Mouse (Mus musculus) embryo, embryonic 11 days (tissue): ENCODE results near the gene Grap.
"Not testable (repeated sequence)": the region's sequence is repeated elsewhere in the genome, so short reads cannot be mapped to it uniquely, and the experiment has no call there.

Source experiments
- DNase-seq: peaks from one replicate; pipeline ENCODE4 v3.0.0-alpha.2; 2015

Grap gene

DNA sequence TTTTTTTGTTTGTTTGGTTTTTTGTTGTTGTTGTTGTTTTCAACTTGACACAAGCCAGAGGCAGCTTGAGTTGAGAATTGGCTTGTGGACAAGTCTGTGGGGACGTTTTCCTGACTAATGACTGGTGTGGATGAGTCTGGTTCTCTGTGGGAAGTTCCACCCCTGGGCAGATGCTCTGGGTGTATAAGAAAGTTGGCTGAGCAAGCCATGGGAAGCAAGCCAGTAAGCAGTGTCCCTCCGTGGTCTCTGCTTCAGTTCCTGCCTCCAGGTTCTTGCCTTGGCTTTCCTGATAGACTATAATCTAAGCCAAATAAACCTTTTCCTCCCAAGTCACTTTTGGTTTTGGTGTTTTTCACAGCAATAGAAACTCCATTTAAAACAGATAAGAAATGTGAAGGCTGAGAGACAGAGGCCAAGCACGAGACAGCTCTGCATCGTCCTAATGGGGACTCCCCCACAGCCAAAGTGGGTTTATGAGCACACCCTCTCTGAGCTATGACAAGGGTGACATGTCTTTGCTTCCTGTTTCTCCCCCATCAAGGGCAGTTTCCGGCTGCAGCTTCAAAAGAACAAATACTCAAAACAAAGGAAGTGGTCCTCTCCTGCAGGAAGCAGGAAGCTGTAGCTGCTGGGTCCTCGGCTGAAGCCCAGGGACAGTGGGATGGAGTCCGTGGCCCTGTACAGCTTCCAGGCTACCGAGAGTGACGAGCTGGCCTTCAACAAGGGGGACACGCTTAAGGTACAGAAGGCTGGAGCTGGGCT, at the start of gene Grap:
Gene Grap, plus strand, starts transcription at position 580 of the 762 bp plus-strand sequence.
- no peak for DNase-seq

DNA sequence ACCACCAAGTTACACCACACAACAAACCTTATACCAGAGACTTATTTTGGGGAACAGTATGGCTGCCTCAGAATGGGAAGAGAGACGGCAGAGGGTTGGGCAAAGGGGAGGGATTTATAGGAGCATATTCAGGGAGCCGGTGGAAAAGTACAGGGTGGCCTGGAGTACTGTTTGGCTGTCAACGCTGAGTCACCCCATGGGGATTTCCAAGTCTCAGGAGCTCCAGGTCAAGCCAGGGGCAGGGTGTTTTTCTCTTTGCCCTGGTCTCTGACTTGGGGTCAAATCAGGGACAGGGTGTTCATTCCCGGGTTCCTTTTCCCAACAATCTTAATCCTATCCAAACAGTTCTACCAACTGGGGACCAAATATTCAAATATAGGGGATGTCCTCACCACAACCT, 45.0 kb upstream of the Grap start:
- DNase-seq: no peak

DNA sequence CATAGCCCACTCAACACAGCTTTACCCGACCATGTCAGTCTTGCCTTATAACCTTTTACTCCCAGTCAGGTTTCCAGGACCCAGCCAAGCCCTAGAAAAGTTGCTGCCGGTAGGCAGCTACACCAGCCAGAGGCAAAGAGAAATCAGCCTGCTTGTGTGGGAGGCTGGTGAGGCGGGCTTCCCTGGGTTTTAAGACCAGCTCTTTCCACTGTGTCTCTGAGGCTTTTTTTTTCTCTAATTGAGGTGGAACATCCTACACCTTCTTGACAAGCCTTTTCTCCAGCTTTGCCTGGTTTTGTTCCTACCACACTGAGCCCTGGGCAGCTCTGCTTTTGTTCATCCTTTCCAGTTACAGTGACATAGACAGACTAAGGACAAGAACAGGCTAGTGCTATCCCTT, 41.9 kb upstream of the Grap start:
- DNase-seq: no peak

DNA sequence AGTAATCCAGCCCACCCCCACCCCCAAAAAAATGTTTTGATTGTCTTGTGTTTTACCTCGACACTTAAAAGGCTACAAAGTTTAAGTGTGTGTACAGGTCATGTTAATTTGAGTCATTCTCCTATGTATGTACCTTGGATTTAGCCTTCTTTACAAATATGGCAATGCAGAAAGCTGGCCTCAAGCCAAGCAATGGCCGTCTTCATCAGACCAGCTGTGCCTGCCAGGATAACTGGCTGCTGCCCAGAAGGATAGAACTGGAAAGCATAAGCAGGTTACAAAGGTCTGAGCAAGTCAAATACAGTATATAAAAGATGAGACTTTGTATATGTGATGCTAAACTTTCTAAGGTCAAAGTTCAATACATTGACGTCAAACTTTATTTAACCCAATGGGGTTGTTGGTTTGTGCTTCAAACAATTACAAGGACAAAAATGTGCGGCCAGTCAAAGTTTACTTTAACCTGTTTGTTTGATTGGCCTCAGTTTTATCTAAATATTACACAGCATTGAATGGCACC, 40.9 kb upstream of the Grap start:
- no peak for DNase-seq

DNA sequence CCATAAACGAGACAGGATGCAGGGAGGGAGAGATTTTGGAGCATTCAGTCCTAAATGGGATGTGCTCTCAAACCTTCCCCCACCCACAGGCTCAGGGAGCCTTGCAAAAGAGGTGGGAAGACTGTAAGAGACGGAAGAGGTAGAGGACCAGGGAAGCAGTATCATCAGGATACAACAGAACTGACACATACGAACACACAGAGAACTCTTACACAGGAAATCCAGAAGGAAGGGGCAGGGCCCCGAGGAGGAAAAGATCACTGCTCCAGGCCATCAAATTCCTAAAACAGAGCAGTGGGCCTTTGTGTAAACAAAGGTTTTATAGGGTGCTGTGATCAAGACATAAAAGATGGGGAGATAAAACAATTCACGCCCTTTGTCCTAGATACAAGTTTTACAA, 38.7 kb upstream of the Grap start:
- no peak for DNase-seq

DNA sequence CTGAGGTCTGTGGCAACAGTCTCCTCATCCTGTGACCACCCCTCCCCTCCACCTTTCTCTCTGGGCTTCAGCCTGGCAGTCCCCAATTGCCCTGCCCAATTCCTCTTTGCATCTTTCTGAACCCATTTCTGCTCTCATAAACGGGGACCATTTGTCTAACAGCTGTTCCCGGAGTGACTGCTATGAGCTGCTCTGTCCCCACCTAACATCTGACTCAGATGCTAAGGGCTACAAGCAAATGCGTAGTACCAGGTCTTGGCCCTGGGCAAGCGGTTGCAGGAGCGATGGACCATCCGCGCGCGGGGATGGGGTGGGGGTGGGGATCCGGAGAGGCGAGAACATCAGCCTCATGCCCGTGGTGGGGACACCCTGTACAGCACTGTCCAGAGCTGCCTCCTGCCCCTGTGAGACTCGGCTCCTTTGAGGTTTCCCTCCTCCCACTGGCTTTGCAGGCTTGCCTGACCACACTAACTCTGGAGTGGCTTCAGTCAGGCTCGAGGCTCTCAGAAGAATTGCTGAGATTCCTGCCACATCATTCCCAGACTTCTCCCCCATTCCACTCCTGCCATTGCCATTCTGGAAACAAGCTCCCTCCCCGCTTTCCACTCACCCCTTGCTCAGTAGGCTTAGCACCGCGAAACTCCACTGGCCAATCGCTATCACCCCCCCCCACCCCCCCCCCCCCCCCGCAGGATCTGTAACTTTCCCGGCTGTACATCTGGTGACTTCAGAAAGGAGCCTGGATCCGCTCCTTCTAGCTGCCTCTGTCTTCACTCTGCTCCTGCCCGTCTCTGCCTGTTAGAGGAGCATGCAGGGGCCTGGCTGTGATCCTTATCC, 37.2 kb upstream of the Grap start:
- DNase-seq: peak; percentile 45

DNA sequence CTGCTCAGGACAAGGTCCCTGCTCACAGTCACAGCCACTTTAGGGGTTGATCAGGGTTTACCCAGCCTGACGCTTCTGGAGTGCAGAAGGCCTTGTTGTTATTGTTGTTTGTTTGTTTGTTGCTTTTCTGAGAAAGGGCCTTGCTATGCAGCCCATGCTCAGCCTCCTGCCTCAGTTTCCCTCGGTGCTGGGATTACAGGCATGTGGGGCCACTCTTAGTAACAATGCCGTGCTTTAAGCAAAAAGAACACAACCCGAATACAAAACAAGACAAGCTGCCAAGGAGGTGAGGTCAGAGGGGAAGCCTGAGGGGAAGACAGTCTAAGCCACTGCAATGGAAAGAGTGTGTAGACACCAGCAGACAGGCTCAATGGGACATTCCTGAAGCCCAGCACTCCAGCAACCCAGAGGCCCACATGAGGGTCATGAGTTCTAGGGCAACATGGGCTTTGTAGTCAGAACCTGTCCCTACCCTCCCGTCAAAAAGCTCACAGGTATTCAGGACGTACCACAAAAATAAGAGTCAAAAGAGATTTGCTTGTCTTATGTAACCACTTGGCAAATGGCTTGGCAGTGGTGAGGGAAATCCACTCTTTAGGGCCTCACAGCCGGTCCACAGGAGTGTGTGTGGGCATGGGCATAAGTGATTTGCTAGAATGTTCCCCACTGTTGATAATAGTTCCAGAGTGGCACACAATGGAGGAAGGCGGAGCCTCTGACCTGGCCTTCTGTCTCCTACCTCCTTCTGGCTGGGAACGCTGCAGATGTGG, 36.4 kb upstream of the Grap start:
- no peak for DNase-seq

DNA sequence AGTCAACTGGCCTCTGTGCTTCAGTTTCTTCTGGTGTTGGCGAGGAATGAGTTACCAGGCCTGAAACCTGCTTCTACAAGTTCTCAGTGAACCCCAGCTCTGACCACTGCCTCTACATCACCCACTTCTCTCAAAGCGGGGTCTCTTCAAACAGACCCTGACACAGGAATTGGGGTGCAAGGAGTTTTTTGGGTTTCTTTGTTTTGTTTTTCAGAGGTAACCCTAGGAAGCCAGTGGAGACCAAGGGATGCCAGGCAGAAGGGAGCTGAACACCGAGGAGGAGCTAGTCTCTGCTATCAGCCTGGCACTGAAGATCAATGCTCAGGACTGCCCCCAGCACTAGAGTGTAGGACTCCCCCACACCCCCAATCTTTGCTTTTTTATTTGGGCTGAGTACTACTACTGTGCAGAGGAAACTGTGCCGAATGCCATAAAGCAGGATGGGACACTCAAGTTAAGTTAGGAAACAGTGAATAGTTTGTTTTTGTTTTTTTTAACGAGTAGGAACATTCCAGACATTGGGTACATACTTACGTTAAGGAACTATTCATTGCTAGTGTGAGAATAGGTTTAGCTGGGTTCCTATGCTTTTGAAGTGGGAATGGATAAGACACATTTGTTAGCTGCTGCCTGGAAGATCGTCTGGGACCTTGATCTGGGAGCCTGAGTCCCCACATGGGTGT, 35.6 kb upstream of the Grap start:
- no peak for DNase-seq

DNA sequence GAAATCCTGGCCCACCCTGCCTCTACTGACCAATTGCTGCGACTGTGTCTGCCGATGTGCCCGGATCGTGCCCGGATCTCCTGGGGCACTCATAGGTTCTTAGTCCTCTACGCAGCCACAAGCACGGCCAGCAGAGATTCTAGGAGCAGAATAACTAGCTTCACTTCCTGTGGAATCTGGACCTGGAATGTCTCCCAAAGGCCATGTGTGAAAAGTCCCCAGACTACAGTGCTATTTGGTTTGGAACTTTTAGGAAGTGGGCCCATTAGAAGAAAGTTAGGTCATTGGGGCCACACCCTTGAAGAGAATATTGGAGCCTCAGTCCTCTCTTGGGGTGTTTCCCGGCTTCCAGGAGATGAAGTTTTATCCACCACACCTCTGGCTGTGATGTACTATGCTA, 34.9 kb upstream of the Grap start:
- no peak for DNase-seq

DNA sequence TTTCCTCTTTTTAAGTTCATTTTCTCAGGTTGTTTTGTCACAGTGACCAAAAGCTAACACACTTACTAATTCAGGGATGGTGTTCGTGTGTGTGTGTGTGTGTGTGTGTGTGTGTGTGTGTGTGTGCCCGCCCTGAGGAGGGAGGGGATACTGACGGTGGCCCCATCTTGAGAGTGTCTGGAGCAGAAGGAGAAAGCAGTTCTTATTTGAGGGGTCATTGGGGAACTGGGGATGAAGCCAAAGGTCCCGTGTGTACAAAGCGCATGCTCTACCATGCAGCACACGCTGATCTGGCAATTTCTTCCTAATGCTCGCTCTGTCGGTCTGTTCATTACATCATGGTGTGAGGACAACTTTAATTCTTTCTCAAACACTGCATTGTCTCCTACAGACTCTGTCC, 34.5 kb upstream of the Grap start:
- no peak for DNase-seq

DNA sequence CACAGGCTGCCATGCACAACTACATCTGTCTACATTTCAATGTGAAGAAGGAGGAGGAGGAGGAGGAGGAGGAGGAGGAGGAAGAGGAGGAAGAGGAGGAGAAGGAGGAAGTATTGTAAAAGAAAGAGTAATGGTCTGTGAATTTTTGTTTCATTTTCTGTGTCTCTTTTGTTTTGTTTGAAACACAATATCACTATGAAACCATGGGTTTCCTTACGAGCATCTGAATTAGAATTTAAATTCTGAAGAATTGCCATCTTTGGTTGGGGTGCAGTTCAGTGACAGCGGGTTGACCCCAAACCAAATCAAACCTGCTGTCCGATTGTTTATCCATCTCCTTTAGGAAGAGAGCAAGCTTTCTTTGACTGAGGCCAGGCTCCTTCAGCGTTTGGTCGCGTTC, 33.7 kb upstream of the Grap start:
- no peak for DNase-seq

DNA sequence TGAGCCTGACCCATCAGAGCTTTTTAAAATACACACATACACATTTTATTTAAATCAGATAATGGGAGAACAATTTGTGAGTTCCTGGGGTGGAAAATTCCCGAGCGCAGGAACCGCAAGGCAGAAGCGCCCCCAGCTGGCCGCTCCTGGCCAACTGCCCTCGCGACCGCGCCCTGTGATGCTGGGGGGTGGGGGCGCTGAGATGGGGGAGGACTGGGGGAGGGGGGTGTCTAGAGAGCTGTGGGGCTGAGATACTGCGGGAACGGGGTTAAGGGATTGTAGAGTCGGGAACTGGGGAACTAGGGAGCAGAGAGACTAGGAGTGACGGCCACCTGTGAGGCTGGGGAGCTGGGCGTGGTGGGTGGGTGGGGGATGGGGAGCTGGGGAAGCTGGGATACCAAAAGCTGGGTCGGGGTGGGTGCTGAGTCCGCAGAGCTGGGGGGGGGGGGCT, 33.2 kb upstream of the Grap start:
- DNase-seq: peak; percentile 86

DNA sequence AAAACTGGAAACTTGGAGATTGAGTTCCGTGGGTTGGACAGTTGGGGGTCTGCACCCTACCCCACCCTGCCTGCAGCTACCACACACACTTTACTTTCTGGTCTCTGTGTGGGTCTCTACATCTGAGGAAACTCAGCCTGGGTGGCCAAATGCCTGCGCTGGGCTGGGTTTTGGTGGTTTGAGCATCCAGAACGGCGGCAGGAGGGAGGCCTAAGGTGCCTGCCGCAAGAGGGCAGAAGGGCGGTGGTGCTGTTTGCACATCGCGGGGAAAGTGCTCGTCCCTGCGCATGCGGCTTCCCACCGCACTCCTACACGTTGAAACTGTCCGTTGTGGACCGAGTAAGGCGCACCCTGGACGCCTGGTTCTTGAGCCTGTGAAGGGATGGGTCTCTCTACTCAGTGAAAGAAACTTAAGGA, 32.8 kb upstream of the Grap start:
- peak; percentile 90 for DNase-seq

DNA sequence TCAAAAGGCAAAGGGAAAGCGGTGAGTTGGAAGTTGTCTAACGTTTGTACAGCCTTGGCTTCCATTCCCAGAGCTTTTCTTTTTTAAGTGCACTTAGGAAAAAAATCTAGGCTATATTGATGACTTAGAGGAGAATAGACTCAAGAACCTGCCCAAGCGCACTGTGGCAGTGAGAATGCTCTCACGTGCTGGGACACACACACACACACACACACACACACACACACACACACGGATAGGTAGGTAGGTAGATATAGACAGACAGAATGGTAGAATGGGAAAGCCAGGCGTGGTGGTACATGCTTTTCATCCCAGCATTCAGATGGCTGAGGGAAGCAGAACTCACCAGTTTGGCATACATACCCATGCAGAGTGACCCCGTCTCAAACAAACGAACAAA, 32.3 kb upstream of the Grap start:
- DNase-seq: no peak

DNA sequence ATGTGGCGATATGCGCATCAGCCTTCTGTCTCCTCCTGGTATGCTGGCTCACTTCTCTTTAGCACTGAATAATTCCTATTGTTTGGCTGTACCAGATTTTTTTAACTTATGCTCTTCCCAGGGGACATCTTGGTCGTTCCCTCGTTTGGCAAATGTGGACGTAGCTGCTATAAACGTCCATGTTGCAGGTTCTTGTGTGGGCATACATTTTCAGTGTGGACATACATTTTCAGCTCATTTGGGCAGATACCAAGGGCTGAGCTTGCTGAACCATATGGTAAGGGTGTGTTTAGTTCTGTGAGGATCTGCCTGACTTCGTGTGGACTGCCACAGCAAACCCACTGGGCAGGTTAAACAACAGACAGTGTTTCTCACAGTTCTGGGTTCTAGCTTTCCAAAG, 27.9 kb upstream of the Grap start:
- DNase-seq: no peak

DNA sequence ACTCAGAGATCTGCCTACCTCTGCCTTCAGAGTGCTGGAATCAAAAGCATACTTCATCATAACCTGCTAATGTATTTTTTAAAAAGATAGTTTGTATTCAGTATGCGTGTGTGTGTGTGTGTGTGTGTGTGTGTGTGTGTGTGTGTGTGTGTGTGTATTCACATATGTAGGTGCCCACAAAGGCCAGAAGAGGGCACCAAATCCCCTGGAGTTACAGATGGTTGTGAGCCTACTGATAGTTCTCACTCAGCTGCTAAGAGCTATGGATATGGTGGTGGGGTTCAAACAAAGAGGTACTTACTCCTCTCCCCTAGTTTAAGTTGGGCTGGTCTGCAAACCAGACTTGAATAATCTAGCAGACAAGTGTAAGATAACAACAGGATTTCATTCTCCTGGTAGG, 26.6 kb upstream of the Grap start:
- no peak for DNase-seq

DNA sequence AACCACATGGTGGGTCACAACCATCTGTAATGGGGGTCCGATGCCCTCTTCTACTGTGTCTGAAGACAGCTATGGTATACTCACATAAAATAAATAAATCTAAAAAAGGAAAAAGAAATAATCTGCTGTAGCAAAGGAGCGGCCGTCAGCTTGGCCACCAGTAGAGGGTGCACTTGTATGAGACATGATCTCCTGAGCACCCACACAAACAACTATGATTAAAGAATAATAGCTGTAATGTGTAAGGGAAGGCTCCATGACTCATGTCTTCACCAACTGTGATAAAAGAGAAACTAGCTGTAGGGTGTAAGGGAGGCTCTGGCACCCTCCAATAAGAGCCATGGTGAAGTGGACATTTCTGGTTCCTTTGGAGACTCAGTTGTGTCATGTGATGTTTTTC, 23.4 kb upstream of the Grap start:
- peak; percentile 45 for DNase-seq

DNA sequence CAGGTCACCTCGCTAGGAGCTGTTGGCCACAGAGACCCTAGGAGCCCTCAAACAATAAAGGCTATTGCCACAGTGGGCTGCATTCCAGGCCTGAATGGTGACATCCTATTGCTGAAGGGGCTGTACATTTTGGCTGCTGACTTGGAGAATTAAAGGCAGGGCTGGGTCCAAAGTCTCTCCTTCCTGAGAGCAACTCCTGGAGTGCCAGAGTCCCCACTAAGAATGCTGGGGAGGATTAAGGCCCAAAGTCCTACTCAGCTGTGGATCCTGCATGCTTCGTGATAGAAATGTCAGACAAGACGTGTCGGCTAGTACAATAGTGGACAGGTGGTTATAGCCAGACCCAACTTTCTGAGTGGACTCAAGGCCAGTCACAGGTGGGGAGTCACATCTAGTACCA, 16.8 kb upstream of the Grap start:
- not testable (repeated sequence) for DNase-seq

DNA sequence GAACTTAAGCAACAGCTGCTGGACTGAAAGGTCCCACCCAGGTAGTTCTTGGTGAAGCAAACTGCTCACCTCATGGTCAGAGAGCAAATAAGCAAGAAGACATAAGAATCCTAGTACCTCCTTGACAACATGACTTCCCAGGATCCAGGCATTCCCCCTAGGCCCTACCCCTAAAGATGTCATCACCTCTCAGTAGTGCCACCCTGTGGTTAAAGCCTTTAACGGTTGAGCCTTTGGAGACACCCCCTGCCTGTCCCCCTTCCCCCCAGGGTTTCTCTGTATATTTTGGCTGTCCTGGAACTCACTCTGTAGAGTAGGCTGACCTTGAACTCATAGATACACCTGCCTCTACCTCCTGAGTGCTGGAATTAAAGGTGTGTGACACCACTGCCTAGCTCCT, 15.7 kb upstream of the Grap start:
- DNase-seq: no peak

DNA sequence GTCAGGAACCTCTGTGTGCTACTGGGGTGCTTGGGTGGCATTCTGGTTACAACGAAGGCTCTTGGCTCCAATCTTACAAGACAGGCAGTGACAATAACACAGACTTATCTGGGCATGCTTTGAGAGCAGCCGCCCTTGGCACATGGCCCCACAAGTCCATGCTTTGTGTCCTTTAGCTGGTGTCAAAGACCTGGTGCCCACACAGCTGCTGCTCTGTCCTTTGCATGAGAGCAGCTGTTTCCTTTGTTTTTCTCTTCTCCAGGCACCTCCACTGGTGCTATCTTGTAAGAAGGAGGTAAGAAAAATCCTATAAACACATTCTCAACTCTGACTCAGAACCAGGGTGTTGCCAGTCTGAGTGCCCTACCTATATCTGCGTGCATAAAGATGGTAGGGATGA, 15.2 kb upstream of the Grap start:
- no peak for DNase-seq

DNA sequence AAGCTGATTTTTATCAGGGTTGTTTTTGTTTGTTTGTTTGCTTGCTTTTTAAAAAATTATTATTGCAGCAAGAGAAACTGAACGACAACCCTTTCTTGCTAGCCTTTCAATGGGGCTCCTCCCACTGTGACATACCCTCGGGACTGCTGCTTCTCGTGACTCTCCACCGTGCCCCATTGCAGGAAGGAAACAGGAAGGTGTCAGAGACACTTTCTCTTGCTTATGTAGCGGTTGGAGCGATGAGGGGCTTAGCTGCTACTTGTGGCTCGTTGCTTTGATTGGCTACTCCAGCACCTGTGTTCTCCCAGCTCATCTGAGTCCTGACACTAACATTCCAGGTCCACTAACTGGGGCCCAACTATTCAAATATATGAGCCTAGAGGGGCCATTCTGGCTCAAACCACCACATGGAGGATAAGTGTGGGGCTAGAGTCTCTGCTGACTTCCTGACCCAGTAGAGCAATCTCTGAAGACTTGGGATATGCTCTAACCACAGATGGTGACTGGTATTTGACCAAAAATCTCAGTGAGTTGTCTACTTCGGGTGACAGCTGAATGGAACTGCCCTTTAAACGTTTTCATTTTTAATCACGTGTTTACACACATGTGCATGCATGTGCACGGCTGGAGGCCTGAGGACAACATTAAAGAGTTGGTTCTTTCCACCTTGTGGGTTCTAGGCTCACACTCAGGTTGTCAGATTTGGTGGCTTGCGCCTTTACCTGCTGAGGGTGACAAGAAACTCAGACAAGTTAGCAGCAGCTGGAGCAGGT, 14.1 kb upstream of the Grap start:
- no peak for DNase-seq

DNA sequence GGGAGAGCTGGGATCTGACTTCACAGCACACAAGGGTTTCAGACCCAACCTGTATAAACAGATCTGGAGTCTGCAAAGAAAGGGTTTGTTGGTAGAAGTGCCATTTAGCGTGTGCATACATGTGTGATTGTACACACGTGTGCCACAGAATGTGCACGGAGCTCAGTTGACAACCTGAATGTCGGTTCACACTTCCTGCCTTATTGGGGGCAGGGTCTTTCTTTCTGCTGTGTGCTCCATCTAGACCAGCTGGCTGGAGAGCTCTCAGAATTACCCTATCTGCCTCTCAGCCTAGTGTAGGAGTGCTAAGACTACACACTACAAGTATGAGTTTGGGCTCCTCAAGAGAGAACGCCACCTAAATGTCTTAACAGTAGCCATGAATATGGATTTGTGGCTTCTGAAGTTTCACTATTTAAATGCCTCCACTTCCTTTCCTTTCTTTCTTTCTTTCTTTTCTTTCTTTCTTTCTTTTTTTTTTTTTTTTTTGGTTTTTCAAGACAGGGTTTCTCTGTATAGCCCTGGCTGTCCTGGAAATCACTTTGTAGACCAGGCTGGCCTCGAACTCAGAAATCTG, 13.4 kb upstream of the Grap start:
- DNase-seq: no peak
